Mouse (Mus musculus) layer of hippocampus, adult 9-10 months (tissue): Measurements from ENCODE around the gene Itga3.
"Not testable (repeated sequence)": the region's sequence is repeated elsewhere in the genome, so short reads cannot be mapped to it uniquely, and the experiment has no call there.

Source experiments
- DNase-seq: peaks from one replicate; pipeline ENCODE4 v3.0.0; 2022; ENCODE audit warnings: low spot score

Itga3 gene

GRCm38 (mm10) chr11:95027850-95028470, 48.6 kb downstream of the Itga3 start:
- DNase-seq: no peak

- no peak for DNase-seq
Measured at GRCm38 (mm10) chr11:95026849-95027248, 49.8 kb downstream of the Itga3 start.

GRCm38 (mm10) chr11:95026090-95026542, 50.5 kb downstream of the Itga3 start:
- DNase-seq: no peak

- DNase-seq: no peak
Measured at GRCm38 (mm10) chr11:95025227-95026012, 51.2 kb downstream of the Itga3 start.

- DNase-seq: no peak
Measured at GRCm38 (mm10) chr11:95024439-95025184, 52.0 kb downstream of the Itga3 start.

GRCm38 (mm10) chr11:95023481-95023880, 53.1 kb downstream of the Itga3 start:
- no peak for DNase-seq

- DNase-seq: no peak
Measured at GRCm38 (mm10) chr11:95022237-95022992, 54.2 kb downstream of the Itga3 start.

- DNase-seq: no peak
Measured at GRCm38 (mm10) chr11:95015484-95015883, 61.1 kb downstream of the Itga3 start.

GRCm38 (mm10) chr11:95012487-95012886, 64.1 kb downstream of the Itga3 start:
- DNase-seq: no peak

GRCm38 (mm10) chr11:95012075-95012474, 64.5 kb downstream of the Itga3 start:
- DNase-seq: no peak

GRCm38 (mm10) chr11:95011416-95011815, 65.2 kb downstream of the Itga3 start:
- DNase-seq: no peak

- DNase-seq: not testable (repeated sequence)
Measured at GRCm38 (mm10) chr11:95010841-95011403, 65.7 kb downstream of the Itga3 start.

GRCm38 (mm10) chr11:95010141-95010739, 66.4 kb downstream of the Itga3 start:
- DNase-seq: no peak

GRCm38 (mm10) chr11:95009629-95010014, 67.0 kb downstream of the Itga3 start, which contains the start of gene Samd14:
Gene Samd14 (plus strand): TSS chr11:95009879.
- no peak for DNase-seq

- no peak for DNase-seq
Measured at GRCm38 (mm10) chr11:95008661-95009628, 67.7 kb downstream of the Itga3 start.

- no peak for DNase-seq
Measured at GRCm38 (mm10) chr11:95007418-95007817, 69.2 kb downstream of the Itga3 start.

- DNase-seq: no peak
Measured at GRCm38 (mm10) chr11:95006525-95007219, 69.9 kb downstream of the Itga3 start.

- no peak for DNase-seq
Measured at GRCm38 (mm10) chr11:95006038-95006437, 70.6 kb downstream of the Itga3 start.

GRCm38 (mm10) chr11:95004937-95005198, 71.7 kb downstream of the Itga3 start:
- no peak for DNase-seq
